Mouse (Mus musculus) heart, embryonic 11.5 days (tissue): Measurements from ENCODE around the gene Speg. TPM values are rescaled to one million over a fixed set of nuclear protein-coding genes. Genes with fewer than 3 reads are reported as not detected.

Source experiments
- ATAC-seq: fragments of 200-750 bp; cut with Nextera tagmentation; replicated peaks from 2 replicates; pipeline ENCODE4 v1.8.0; 2017; ENCODE audit warnings: moderate library complexity; ENCODE audit not compliant: insufficient number of reproducible peaks, low FRiP score, low TSS enrichment
- H3K27ac ChIP-seq: fragments of 300-500 bp; sonication (generic); 2 replicates; pipeline ENCODE4 v1.5.1; 2014; ENCODE audit warnings: mild to moderate bottlenecking, low read depth, low read length
- H3K27me3 ChIP-seq: fragments of 300-500 bp; sonication (generic); 2 replicates; pipeline ENCODE4 v1.6.1; 2014; ENCODE audit warnings: mild to moderate bottlenecking, low read length, mixed read lengths; ENCODE audit not compliant: control insufficient read depth, insufficient read depth
- H3K36me3 ChIP-seq: fragments of 300-500 bp; sonication (generic); 2 replicates; pipeline ENCODE4 v1.6.1; 2014; ENCODE audit warnings: mild to moderate bottlenecking, low read length, moderate library complexity, mixed read lengths; ENCODE audit not compliant: control insufficient read depth, insufficient read depth
- H3K4me1 ChIP-seq: fragments of 300-500 bp; sonication (generic); 2 replicates; pipeline ENCODE4 v1.6.1; 2014; ENCODE audit warnings: low read length; ENCODE audit not compliant: control insufficient read depth, insufficient read depth
- H3K4me2 ChIP-seq: fragments of 300-500 bp; sonication (generic); 2 replicates; pipeline ENCODE4 v1.6.1; 2014; ENCODE audit warnings: mild to moderate bottlenecking, moderate library complexity
- H3K4me3 ChIP-seq: fragments of 300-500 bp; sonication (generic); 2 replicates; pipeline ENCODE4 v1.5.1; 2014; ENCODE audit warnings: low read depth, low read length
- H3K9ac ChIP-seq: fragments of 300-500 bp; sonication (generic); 2 replicates; pipeline ENCODE4 v1.6.1; 2014; ENCODE audit warnings: mild to moderate bottlenecking, low read depth, low read length, moderate library complexity
- H3K9me3 ChIP-seq: fragments of 300-500 bp; sonication (generic); replicated peaks from 2 replicates; pipeline ENCODE4 v1.6.1; 2016; ENCODE audit warnings: low read length; ENCODE audit not compliant: control insufficient read depth
- WGBS: fragments of 180-500 bp; shearing (Covaris S2); extraction: QIAGEN DNeasy Blood & Tissue Kit; methylation state at CpG from one replicate; pipeline ENCODE4 v1.1.7; 2014; ENCODE audit not compliant: insufficient replicate concordance; 5-methylcytosine and 5-hydroxymethylcytosine counted together
- polyA plus RNA-seq: library from polyadenylated mRNA; unstranded; fragments of >200 nt; fragmentation: Nextera tagmentation; extraction: Ambion mirVana; gene quantifications from 2 replicates; pipeline ENCODE4 v1.2.1, GENCODE M21; 2014

Speg gene
- polyA plus RNA-seq, 1 experiment from 2014 or later: 60.7 TPM

- Histone ChIP-seq H3K4me1 (peaks cover 64% of the 10 kb centered on the region), H3K4me3 (no peak overlapping the region), H3K9me3 (no peaks in the 10 kb centered on the region), H3K27me3 (peaks cover 35% of the 10 kb centered on the region), H3K27ac (no peak overlapping the region), H3K9ac (peak overlapping the region; percentile 58), H3K4me2 (peak overlapping the region; percentile 71), H3K36me3 (no peaks in the 10 kb centered on the region)
- ATAC-seq: no peak
- 11% methylated on average over 9 of the region's 9 CpGs for WGBS
These were observed 70.1 kb downstream of the Speg start for GRCm38 (mm10) chr1:75445141-75445701.

GRCm38 (mm10) chr1:75445751-75446611, 70.9 kb downstream of the Speg start:
- Histone ChIP-seq H3K4me3 (peak overlapping the region; percentile 35), H3K9ac (peak overlapping the region; percentile 58), H3K36me3 (no peaks in the 10 kb centered on the region), H3K27me3 (peaks cover 43% of the 10 kb centered on the region), H3K4me2 (peak overlapping the region; percentile 71), H3K4me1 (peaks cover 71% of the 10 kb centered on the region), H3K27ac (peak overlapping the region; percentile 50; the same call in 1 of the 2 replicates), H3K9me3 (no peaks in the 10 kb centered on the region)
- peak; percentile 32 for ATAC-seq
- WGBS: under 1% methylated on average over 22 of the region's 22 CpGs

- no peaks in the 10 kb centered on the region for H3K9me3 ChIP-seq
- peak overlapping the region; percentile 58; the same call in 1 of the 2 replicates for H3K9ac ChIP-seq
- no peak for ATAC-seq
- peak overlapping the region; percentile 71 for H3K4me2 ChIP-seq
- 2% methylated on average over 20 of the region's 20 CpGs for WGBS
- 0 out of 2 replicates have a peak overlapping the region, but pooled peaks have one; percentile 5 for H3K4me3 ChIP-seq
- H3K27ac ChIP-seq: 0 out of 2 replicates have a peak overlapping the region, but pooled peaks have one; percentile 41
- H3K4me1 ChIP-seq: peaks cover 75% of the 10 kb centered on the region
- no peaks in the 10 kb centered on the region for H3K36me3 ChIP-seq
- H3K27me3 ChIP-seq: peaks cover 49% of the 10 kb centered on the region
These were observed 71.6 kb downstream of the Speg start for GRCm38 (mm10) chr1:75446656-75447055.

- no peaks in the 10 kb centered on the region for H3K36me3 ChIP-seq
- H3K4me2 ChIP-seq: peak overlapping the region; percentile 71
- ATAC-seq: no peak
- H3K27me3 ChIP-seq: peaks cover 57% of the 10 kb centered on the region
- no peaks in the 10 kb centered on the region for H3K9me3 ChIP-seq
- peaks cover 75% of the 10 kb centered on the region for H3K4me1 ChIP-seq
- H3K4me3 ChIP-seq: 0 out of 2 replicates have a peak overlapping the region, but pooled peaks have one; percentile 12
- 6% methylated on average over 10 of the region's 10 CpGs for WGBS
- 0 out of 2 replicates have a peak overlapping the region, but pooled peaks have one; percentile 22 for H3K9ac ChIP-seq
- 0 out of 2 replicates have a peak overlapping the region, but pooled peaks have one; percentile 41 for H3K27ac ChIP-seq
These were observed 72.4 kb downstream of the Speg start for GRCm38 (mm10) chr1:75447265-75448051.

GRCm38 (mm10) chr1:75448052-75448431, 72.9 kb downstream of the Speg start:
- Histone ChIP-seq H3K4me1 (peaks cover 75% of the 10 kb centered on the region), H3K36me3 (no peaks in the 10 kb centered on the region), H3K4me2 (peak overlapping the region; percentile 71), H3K9me3 (no peaks in the 10 kb centered on the region), H3K4me3 (0 out of 2 replicates have a peak overlapping the region, but pooled peaks have one; percentile 12), H3K9ac (no peak overlapping the region), H3K27me3 (peaks cover 63% of the 10 kb centered on the region), H3K27ac (no peak overlapping the region)
- 0% methylated on average over 7 of the region's 7 CpGs for WGBS
- ATAC-seq: no peak

GRCm38 (mm10) chr1:75448937-75449336, 73.8 kb downstream of the Speg start:
- ATAC-seq: no peak
- Histone ChIP-seq H3K27me3 (peaks cover 66% of the 10 kb centered on the region), H3K9me3 (no peaks in the 10 kb centered on the region), H3K27ac (no peak overlapping the region), H3K4me2 (peak overlapping the region; percentile 8; the same call in 1 of the 2 replicates), H3K36me3 (no peaks in the 10 kb centered on the region), H3K4me3 (no peak overlapping the region), H3K9ac (no peak overlapping the region), H3K4me1 (peaks cover 68% of the 10 kb centered on the region)
- WGBS: 3% methylated on average over 14 of the region's 14 CpGs

GRCm38 (mm10) chr1:75449377-75450135, 74.5 kb downstream of the Speg start:
- H3K4me2 ChIP-seq: peak overlapping the region; percentile 70
- no peak overlapping the region; the same call in 1 of the 2 replicates for H3K4me3 ChIP-seq
- H3K36me3 ChIP-seq: no peaks in the 10 kb centered on the region

More at GRCm38 (mm10) chr1:75449377-75450135, 74.5 kb downstream of the Speg start:
- no peak for ATAC-seq
- Histone ChIP-seq H3K9ac (no peak overlapping the region), H3K9me3 (no peaks in the 10 kb centered on the region), H3K27me3 (peaks cover 70% of the 10 kb centered on the region), H3K27ac (no peak overlapping the region), H3K4me1 (peaks cover 67% of the 10 kb centered on the region)
- WGBS: under 1% methylated on average over 8 of the region's 8 CpGs
